Mouse (Mus musculus) adipocyte (in vitro differentiated cells): ENCODE results near the gene Cdk6.
A peak's percentile ranks its signal among the peaks of the same experiment; 100 is the strongest.
"Not testable (repeated sequence)": the region's sequence is repeated elsewhere in the genome, so short reads cannot be mapped to it uniquely, and the experiment has no call there.

Experiments used
- DNase-seq: peaks from one replicate; pipeline ENCODE4 v3.0.0-alpha.2; 2016; ENCODE audit warnings: low spot score

The Cdk6 gene

DNA sequence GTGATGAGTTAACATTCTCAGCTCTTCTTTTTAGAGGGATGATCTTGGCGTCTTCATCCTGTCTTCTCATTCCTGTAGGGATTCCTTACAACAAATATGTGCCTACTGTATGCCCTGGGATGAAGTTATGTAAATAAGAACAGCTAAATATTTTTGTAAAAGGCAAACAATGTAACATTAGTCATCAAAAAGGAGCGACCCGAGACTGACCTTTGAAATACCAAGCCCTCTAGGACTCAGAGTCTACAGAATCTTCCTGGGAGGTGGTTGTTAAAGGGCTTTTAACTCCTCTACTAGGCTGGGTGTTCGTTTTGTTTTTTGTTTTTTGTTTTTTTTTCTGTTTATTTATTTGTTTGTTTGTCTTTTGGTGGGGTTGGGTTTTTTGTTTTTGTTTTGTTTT is 4.3 kb downstream of the Cdk6 start:
- not testable (repeated sequence) for DNase-seq

DNA sequence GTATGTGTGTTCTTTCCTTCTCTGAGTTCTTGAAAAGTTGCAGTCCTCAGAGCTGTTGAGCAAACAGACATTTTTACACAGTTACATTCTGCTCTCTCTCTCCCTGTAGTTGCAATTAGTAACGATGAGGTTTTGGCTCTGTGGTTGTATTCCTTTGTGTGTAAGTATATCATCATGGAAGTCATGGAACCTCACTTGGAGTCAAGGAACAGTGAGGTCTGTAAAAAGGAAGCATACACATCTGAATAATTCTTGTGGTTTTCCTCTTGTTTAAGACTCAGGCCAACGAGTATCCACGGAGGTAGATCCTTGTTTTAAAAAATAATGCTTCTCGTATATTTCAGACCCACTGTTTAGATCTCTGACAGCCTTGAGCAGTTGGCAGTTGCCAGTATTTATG is 8.1 kb downstream of the Cdk6 start:
- DNase-seq = not testable (repeated sequence)

DNA sequence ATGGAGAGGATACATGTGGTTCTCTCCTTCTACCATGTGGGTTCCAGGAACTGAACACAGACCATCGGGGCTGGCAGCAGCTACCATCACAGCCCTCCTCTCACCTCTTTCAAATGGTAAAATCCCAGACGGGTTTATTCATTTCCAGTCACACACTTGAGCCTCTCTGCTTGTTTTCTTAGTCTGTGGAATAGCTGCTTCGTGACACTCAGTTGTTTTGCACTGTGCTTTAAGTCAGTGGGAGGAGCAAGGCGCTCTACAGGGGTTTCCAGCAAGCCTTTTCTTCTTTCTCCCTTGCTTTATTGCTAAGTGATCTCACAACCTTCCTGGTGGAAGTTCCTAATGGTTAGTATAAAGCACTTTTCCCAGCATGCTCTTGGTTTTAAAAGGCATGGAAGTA is 10.6 kb downstream of the Cdk6 start:
- DNase-seq = not testable (repeated sequence)

DNA sequence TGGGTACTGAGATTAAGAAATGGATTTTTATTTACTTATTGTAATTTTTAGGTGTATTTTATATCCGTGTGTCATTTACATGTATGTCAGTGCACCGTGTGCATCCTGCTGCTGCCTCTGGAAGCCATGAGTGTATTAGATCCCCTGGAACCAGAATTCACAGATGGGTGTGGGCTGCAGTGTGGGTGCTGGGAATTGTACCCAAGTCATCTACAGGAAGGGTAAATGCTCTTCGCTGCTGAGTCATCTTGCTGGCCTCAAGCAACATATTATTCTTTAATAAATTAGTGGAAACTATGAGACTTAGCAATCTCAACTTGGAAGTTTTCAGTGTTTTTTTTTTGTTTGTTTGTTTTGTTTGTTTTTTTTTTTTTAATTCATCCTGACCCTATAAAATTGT is 11.0 kb downstream of the Cdk6 start:
- no peak for DNase-seq

DNA sequence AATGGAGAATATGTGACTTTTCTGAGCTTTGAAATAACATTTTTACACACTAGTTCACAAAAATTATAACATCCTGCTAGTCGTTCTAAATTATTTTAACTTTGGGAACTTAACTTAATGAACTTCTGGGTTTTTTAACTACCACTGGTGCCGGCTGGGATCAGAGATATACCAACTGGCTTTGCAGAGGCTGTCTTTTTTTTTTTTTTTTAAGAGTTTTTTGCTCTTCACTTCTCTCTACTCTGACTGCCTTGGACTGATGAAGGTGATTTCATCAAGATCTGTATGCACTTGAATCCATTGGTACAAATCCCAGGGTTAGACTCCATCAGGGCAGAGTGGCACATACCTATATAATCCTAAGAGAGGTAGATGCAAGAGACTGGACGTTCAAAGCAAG is 11.5 kb downstream of the Cdk6 start:
- DNase-seq = no peak

DNA sequence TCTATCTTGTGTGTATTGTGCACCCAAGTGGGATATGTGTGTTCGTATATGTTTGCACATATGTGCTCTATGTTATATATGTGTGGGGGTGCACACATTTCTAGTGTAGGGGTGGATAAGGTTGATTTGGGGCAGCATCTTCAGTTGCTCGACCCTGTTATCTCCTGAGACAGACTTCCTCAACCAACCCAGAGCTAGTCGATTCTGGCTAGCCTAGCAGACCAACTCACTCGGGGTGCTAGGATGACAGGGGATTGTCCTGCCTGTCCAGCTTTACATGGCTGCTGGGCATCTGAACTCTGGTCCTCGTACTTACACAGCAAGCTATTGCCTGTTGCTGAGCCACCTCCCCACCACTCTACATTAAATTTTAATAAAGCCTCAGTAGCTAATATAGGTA is 13.0 kb downstream of the Cdk6 start:
- no peak for DNase-seq

DNA sequence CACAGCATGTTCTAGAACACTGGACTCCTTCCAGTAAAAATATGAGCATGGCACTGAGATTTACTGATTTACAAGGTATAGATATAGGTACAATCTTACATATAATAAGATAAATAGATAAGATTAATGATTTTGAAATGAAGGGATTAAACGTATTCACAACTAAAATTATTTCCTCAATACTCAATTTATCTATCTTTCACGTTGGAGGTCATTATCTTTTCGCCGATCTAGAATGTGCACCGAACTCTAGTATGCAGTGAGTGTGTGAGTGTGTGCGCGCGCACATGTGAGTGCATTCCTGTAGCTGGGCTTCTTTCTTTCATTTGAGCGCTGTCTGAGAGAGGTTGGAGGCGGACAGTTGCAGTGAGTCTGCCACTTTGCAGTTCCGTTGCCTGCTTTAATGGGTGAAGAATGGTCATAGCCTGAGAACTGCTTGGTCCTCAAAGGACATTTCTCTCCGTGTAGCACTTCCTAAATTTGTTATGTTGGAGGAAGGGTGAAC is 13.8 kb downstream of the Cdk6 start:
- no peak for DNase-seq

DNA sequence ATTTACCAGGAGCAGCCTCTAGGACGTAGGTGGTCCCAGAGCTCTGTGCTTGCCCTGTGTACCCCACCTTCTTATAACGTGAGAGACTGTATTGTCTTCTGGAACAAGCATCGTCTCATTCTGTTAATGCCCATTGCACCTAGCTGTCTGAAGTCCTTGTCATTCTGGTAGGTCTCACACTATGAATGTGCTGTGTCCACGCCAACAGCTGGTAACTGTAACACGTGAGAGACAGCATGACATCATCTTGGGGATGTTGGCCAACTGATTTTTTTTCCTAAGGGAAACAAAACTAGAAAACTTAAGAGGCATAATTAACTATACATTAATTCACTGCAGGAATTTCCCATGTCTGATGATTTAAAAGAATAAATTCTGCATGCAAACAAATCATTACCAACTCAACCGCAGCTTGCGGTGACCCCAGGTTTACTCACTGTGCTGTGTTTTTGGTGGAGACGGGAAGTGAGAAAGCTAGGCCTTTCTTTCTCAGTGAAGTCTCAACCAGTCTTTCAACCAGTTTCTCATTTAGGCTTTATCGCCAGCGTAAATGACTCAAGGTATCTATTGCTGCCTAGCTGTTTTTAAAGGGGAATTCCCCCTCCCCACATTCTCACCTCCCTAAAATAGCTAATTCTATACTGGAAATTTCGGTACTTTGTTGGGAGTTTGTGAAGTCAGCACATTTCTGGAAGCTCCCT is 14.4 kb downstream of the Cdk6 start:
- peak; percentile 54 for DNase-seq

DNA sequence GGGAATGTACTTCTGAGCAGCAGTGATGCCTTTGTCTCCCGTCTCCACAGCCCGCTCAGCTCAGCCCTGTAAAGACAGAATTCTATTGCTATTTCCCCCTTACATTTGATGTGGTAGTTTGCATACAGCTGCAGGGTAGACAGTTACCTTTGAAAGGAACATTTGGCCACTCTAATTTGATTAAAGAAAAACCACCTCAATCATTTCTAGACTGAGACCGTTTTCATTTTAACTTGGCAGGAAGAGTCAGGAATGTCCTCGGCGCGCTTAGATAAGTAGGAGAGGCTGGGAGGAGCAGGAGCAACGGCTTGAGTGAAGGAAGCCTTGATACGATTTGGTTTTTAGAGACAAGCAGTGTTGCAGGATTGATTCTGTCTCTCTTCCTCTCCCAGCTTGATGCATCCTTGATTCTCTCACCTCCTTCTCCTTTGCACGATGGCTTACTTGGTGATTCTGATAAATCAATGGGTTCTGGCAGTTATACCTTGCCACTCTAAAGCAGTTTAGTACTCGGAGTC is 15.0 kb downstream of the Cdk6 start:
- DNase-seq = no peak

DNA sequence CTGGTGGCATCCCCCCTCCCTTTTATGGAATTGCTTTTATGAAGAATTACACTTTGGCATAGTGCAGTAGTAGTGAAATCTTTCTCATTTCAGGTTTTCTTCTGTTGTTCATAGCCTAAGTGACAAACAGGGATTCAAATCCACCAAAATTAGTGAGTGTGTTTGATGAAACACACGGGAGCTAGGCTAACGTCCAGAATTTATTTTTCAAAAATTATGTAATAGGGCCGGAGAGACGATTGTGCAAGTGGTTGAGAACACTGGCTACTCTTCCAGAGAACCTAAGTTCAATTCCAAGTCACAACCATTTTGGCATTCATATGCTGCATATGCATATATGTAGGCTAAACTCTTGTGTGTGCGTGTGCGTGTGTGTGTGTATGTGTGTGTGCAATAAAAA is 16.2 kb downstream of the Cdk6 start:
- peak; percentile 74 for DNase-seq

DNA sequence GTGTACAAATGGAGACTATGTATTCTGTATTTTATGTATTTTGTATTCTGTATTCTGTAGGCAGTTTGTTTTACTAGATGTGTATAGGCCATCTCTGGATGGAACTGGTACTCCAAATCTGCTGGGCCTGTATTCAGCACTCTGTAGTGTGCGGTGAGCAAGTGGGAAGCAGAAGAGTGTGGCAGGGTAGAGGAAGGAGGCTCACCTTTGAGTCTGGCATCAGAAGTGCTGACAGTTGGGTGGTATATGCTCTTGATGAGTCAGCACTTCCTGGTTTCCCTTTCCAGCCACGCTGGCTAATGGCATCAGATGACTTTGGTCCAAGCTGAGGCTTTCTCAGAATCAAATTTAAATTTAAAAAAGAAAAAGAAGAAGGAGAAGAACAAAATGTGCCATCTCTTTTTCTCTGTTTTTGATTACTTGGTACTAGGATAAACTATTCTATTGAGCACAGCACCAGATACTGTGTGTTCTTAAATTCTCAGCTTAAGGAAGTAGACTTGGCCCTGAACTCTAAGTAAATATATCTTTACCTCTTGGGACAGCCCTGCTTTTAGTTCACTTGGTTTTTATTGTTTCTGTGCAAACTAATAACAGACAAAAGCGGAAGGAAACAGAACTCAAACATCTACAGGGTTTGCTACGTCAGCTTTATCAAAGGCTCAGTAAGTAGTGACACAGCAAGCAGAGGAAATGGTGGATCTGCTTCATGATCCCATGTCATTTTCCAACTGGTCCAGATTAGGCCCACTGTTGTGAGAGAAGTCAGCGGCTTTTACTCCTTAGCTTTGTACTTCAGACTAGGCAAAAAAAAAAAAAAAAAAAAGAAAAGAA is 17.6 kb downstream of the Cdk6 start:
- no peak for DNase-seq

DNA sequence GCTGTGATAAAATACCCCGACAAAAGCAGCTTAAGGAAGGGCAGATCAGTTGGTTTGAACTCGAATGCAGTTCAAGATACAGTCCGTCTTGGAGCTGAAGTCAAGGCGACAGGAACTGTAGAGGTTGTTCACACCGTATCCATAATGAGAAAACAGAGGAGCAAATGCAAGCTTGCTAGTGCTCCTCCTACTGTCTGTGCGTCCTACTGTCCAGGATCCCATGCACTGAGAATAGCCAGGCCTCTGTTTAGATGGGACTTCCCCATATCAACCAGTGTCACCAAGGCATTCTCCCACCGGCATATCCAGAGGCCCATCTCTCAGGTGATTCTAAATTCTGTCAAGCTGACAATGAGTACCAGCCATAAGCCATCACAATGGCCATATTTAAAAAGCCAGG is 18.6 kb downstream of the Cdk6 start:
- no peak for DNase-seq

DNA sequence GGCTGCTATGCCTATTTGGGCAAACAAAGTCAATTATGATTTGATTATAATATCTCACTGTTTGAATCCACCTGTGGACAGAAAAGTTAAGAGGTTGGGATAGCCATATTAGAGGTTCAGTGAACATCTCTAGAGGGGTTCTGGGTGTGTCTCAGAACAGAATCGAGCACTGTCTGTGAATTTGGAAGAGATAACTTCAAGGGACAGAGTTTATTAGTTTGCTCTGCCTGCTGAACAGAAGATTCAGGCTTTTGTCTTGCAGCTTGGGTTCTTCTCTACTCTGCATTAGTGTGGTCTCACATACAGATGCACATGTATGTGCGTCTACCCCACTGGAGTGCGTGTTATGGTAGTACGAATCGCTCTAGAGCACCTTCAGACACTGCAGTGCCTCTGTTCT is 20.0 kb downstream of the Cdk6 start:
- DNase-seq = no peak

DNA sequence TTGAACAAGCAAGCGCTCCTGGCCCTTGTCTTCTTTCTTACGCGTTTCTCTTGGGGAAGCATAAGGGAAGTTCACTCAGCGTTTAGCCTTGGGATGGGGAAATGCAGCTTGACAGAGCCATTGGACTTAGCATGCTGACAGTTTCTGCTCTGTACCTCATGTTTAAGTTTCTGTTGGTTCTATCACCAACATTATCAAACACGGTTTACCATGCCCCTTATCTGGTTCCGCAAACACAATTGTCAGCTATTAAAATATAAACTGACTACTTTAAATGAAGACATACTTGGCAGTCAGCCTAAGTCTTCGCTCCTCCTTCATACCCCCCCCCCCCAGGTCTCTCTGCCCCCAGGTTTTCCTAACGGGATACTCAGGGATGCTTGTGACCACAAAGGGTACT is 20.8 kb downstream of the Cdk6 start:
- DNase-seq = no peak

DNA sequence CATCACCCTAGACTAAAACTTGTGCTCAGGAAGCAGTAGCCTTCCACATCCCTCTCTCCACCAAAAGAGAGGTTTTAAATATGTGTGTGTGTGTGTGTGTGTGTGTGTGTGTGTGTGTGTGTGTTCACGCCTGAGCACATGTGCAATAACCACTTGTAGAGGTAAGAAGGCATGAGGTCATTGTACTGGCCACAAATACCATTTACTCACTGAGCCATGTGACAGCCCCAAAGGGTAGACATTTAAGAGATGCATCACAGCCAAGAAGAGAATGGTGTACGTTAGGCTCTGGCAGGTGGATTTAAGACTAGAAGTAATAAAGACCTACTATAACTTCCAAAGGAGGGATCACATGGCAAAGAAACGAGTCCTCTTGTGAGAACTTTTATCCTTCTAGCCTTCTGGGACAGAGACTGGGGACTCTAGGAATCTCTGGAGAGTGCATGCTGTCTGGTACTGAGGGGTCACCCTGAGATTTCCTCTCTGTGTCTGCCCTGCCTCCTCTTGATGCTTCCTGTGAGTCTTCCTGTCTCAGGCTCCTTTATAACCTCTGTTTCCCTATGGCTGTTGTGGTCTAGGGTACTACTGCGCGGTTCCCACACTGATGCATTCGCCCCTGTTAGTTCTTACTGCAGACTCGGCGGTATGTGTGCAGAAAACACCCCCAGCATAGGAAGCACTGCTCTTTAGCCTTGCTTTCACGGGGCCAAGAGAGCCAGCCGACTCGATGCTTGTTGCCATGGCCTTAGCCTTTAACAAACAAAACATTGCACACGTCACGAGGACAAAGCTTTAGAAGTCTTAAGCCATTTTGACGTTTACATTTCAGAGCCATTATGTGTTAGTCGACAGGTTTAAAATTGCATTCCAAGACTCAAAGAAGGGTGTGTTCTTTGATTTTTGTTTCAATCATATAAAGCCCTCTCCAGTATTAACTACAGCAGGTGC is 22.0 kb downstream of the Cdk6 start:
- no peak for DNase-seq

DNA sequence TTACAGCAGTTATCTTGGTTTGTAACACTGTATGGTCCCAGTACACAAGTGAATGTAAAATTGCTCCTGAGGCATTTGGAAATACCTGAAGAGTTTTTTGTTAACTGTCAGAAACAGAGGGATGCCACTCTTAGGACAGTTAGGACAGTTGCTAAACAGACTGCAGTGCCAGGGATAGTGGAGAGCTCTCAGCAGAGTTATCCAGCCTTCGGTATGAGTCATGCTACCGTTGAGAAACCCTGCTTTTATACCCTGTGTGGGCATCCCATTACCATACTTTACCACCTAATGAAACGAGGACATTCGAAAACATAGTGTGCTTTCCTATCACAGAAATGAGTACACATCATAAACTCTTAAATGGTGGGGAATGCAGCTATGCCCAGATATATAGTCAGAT is 25.8 kb downstream of the Cdk6 start:
- DNase-seq = no peak

DNA sequence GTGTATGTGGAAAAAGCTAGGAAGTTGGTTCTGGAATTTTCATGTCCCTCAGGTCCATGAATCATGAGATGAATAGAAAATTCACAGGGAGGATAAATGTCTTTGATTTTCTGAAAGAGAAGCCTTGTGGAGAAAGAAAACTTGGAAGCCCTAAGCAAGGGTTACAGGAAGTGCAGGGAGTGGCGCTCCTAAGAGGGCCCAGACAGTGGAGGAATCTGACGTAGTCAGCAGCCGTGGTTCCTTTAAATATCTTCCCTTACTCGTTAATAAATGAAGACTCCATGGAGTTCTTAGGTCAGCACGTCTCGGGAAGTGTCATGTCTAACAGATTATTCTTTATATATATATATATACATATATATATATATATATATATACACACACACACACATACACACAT is 28.0 kb downstream of the Cdk6 start:
- no peak for DNase-seq

DNA sequence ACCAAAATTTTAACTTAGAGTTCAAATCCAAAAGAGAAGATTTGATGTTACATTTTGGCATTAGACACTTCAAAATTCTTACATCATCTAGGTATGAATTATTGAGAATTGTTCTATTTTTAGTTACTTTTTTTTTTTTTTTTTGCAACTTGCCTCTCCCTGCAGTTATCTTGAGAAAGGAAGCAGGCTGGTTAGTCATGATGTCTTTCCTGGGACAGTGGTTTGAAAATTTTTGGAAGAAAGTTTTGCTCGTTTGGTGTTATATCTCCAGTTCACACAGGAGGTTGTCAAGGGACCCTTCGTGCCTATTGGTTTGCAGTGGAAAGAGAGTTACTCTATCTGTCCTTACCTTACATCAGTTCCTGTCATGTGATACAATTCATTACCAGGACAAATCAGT is 29.9 kb downstream of the Cdk6 start:
- no peak for DNase-seq

DNA sequence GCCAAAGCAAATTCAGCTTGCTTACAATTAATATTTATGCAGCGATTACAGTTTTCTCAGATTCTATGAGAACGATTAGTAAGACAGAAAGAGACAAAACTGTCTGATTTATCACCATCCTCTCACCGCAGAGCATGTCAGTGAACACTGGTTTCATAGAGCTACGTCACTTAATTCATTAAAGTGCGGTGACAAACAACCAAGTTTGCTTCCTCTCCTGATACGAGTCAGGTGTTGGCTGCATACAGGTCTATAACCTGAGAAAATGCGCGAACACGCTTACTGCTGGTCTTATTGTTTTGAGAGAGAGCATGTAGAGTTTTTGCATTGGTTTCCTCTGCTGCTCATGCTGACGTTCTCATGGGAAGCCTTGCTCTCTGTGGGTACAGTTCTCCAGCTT is 31.9 kb downstream of the Cdk6 start:
- no peak for DNase-seq

DNA sequence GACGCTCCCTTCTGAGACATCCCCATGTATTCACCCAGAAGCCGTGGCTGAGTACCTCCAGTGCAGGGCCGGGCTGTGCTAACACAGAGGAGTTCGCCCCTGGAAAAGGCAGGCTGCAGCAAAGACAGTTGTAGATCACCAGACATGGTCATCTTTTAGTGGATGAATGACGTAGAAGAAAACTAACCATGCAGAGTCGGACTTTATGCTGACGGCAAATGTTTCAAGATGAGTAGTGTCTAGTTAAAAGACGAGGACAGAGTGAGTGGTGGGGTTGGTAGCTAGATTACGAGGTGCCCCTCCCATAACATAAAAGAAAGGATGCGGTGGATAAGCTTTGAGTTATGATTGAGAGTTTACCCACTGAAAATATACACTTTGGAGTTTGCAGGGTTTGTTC is 33.5 kb downstream of the Cdk6 start:
- no peak for DNase-seq

DNA sequence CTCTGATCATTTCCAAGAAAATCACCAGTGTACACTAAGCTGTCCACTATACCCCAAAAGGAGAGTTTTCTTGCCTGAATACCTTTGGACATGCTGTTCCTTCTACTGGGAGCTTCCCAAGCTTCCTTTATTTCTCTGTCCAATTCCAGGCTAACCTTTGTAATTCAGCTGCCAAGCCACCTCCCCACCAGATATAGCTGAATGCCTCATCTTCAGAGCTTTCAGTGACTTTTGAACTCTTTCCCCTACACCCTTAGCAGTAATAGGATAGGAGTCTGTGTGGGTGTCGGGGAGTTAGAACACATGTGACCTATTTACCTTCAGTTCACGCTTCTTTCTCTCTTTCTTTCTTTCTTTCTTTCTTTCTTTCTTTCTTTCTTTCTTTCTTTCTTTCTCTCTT is 34.9 kb downstream of the Cdk6 start:
- DNase-seq = no peak

DNA sequence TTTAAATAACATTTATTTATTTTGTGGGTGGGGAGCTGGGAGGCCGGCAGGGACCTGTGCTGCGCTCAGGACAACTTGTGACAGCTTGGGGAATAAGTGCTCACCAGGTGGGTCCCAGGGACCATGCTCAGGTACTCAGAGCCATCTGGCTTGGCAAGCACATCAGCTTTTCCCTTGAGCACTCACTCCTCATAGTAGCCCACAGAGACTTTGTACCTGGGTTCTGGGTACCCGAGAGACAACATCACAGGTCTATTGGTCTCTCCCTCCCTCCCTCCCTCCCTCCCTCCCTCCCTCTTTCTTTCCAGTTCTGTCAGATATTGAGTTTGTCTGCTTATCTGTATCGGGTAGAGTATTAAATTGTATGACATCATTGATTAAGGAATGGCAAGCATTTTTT is 38.0 kb downstream of the Cdk6 start:
- DNase-seq = no peak
